Mouse (Mus musculus): ENCODE measurements at regions not wholly inside any gene's neighbourhood (a gene's known extent, or its start where the extent isn't known, plus 50 kb on each side); places are given as distances from the start of the nearest gene placed in this dataset.

DNA sequence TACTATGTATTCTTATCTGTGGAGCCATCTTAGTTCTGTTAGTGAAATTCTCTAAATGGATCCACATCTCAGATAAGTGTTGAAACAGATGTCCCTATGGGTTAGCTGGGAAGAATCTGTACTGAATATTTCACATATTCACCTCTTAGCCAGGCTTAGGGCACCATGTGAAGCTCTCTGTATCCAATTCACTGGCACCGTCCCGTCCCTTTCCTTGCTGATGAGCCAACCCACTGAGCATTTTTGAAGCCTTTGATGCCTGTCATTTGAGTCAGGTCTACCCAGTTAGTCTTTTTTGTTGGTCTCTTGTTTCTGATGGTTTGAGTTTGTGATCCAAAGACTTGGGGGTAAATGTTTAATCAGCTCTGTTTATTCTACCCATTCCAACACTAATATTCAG is 88.9 kb upstream of the Bmper start:
- no peak for DNase-seq (ENCODE audit: low read depth)

DNA sequence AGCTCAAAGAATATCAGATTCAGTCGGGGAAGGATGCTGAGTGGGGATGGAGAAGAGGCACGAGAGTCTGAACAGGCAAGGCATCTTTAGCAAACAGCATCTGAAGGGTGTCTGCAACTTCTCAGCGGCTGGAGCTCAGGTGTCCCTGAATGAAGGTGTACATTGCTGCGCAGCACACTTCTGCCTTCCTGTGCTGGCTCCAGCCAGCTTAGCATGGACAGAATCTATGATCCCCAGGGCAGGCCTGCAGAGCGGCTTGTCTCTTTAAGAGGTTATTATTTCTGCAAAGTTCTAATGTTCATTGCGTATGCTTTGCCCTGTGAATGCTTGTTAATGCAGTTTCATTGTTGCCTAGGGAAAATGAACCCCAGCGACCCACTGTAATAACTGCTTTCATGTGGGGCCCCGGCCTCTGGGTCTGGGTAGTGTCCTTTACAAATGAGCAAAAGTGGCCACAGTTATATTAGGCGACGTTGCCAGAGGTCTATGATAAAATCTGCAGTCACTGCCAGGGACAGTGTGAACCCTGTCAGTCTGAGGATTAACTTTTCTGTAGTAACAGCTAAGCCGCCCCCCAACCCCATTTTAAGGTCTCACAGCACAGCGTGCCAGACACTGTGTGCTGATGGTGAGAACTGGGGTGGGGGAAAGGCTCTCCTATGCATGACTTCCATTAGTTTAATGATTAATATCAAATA is 88.3 kb upstream of the Bmper start:
- no peak for DNase-seq (ENCODE audit: low read depth)

DNA sequence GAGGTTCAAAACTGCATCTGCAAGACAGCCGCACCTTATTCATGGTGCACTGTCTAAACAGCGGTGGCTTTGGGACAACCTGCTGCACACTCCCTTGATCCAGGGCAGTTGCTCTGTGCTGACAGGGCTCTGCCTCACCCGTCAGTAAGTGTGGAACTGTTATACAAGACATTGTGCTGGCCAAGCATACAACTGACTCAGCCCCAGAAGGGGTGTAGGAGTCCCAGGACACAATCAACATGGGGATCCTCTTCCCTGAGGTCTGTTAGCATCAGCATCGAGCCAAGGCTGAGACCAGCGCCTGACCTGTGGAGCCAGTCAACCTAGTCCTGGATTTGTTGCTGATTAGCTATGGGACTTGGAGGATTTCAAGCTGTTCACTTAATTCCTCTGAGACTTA is 86.4 kb upstream of the Bmper start:
- no peak for DNase-seq (ENCODE audit: low read depth)

DNA sequence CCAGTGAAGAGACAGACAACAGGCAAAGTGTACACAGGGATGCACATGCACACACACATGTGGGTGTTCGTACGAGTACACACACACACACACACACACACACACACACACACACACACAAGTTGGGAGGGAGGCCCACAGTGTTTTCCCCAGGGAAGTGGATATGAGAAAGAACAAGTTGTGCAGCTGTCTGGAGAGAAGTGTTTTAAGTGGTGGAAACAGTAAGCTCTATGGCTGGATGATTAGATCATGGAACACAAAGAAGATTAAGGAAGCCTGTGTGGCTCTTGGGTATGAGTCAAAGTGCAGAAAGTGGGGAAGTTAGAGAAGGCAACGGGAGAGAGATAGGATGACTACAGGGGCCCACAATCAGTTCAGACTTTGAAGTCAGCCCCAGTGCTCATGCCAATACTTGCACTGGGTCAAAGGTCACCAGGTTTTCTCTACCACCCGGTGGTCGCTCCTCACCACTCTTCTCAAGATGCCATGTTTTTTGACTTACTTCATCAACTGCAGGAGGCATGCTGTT is 85.1 kb upstream of the Bmper start:
- DNase-seq (ENCODE audit: low read depth): no peak

DNA sequence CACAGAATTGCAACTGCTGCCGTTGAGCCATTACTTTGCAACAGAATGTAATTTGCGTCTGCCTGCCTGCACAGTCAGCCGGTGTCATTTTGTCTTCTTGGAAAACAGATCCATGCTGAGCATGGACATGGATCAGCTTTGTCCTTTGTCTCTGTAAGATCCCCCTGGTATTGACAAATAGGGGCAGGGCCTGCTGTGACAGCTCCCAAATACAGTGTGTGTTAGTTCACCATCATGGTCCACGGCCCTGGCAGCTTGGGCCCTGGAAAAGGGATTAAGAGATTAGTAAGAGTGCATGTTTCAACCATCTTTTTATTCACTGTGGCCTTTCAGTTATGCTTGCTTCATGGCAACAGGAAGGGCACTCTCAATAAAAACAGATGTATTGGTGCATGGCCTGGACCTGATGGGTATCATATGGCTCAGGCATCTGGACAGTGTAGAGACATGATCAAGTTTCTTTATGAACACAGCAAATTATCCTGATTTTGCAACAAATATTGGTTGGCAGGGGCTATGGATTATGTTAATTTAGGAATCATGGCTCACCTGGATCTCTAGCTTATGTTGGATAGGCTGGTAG is 83.2 kb upstream of the Bmper start:
- DNase-seq (ENCODE audit: low read depth): no peak

DNA sequence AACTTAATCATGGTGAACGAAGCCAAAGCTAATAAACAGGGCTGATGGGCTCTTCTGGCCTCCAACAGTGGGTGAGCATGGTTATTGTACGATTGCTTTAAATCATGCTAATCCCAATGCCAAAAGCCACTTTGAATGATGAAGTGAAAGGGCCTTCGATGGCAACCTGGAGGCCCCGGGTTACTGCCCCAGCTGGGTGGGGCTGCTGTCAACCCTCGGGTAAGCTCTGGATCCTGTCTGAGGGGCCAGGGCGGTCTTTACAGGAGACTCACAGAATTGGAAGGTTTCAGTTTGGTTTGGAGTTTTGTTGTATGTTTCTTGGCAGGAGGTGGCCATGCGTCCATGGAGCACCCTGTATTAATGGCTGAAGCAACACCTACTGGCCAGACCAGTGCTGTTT is 78.6 kb upstream of the Bmper start:
- DNase-seq (ENCODE audit: low read depth): no peak

DNA sequence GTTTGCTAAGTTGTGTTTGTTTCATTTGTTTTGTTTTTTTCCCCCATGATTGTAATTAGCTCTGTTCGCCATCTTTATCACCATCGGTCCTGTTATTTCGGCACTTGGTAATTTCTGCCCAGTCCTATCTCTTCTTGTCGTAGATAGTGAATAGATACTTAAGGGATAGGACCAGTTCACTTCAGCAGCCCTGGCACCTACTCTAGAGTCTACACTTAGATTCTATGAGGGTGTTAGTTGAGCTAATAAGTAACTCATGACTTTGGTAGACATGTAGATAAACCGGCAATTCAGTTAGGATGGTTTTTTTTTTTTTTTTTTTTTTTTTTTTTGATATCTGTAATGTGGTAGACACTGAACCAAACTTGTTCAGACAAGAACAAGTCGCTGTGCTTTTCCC is 72.5 kb upstream of the Bmper start:
- DNase-seq (ENCODE audit: low read depth): no peak

DNA sequence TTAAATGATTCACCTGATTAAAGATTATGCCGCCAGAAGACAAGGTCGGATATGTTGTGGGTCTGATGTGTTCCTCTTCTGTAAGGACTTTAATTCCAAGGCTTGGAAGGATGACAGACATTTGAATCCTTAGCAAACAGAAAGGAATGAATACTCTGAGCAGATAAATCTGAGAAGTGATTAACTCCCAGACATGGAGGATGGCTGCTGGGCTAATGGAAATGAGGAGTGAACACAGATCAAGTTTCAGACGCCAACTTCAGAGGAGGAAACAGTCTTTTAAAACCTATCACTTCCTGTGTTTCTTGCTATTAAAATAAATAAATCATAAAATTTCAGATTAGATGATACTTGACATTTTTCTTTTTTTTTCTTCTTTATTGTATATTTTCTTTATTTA is 72.0 kb upstream of the Bmper start:
- no peak for DNase-seq (ENCODE audit: low read depth)

DNA sequence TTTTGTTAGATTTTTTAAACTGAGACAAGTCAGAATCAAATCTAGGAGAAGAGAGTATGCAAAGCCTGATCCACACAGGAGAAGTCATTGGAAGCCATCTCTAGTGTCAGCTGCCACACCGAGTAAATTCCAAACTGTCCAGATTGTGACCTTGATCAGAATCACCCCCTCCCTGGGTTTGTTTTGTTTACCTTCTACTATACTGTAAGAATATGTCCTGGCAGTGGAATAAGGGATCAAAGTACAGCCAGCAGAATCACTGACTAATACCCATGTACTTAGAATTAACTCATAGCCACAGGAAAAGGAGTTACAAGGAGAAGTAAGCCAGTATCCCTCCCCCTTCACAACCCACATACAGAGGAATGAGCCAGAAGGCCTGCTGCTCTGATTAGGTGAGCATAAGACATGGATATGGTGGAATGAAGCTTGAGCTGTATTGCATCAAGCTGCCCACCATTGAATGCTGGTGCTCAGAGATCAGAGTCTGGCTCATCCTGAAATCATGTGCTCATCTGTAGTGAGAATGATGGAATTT is 70.9 kb upstream of the Bmper start:
- no peak for DNase-seq (ENCODE audit: low read depth)

DNA sequence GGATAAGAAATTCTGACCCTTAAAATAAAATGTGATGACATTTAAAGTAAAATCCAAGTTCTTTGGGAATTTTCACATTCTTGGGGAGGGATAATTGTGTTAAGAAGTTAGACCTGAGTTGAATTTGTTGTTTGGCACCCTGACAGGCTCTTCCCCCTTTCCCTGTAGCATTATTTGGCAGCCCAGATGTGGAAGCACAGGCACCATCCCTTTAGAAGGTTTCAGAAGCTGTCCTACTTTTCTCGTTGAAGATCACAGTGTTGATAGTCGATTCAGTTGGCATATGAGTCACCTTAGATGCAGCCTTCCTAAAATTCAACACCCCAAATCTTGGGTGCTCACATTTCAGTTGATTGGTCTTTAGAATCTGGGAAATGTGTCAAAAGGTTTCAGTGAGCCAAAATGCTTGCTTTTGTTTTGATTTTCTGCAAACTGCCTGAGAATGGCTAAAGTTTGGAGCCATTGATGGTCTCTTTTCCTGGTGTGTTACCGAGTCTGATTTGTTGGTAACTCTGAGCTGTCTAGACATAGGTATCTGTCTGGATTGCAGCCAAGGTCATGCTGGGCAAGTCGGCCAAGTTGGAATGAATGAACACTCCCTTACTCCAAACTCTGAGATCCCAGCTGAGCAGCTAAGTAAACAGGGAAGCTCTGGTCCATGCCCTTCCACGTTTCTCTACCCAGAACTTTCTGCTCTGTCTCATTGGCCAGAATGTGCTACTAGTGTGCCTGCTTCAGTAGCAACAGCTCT is 65.9 kb upstream of the Bmper start:
- peak; percentile 96 for DNase-seq (ENCODE audit: low read depth)

DNA sequence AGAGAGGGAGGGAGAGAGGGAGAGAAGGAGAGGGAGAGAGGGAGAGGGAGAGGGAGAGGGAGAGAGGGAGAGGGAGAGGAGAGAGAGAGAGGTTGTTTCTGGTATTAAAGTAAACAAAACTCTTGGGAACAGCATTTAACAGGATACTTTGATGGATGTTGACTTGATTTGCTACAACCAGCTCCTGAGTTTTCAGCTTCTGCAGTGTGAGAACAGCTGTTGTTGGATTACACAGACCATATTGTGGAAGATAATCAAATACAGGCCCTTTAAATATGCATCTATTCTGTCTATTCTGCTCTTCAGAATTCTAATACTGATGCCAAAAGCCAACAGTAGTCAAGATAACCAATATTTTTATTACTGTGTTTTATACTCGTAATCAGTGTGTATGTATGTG is 64.4 kb upstream of the Bmper start:
- DNase-seq (ENCODE audit: low read depth): no peak

DNA sequence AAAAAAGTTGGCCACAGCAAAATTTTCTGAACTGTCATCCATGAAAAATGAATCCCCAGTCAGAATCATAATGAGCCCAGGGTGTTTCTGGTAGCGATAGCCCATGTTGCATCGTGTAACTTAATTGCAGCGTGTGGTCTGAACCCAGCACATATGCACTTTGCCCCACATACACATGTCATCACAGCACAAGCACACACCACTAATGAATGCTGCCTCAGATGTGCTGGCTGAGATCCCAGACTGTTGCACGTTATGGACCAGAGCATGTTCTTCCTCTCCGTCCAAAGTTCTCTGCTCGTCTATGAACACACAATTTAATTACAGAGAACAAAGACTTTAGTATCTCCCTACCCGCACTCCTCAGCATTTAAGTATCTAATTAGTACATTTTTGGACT is 61.5 kb upstream of the Bmper start:
- no peak for DNase-seq (ENCODE audit: low read depth)

DNA sequence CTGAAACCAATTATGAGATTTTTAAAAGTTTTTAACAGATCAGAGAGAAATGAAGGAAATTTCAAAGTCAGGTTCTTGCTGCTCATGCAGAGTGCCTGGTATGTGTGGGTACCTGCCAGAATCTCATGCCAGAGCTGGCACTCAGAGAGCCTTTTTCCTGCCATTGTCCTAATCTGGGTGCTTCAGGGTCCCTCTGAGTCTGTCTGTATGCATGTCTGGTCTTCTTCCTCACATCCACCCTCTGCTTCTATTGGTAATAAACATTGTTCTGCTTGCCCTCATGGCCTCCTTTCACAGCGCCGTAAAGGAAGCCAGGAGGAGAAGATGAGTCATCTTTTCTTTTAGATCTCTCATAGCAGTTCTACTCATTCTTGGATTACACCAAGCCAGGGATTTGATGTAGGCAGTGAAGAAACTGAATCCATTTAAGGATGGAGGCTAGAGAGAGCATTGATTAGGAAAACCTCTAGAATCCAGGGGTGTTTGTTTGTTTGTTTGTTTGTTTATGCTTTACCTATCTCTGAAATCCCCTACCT is 55.8 kb upstream of the Bmper start:
- no peak for DNase-seq (ENCODE audit: low read depth)

DNA sequence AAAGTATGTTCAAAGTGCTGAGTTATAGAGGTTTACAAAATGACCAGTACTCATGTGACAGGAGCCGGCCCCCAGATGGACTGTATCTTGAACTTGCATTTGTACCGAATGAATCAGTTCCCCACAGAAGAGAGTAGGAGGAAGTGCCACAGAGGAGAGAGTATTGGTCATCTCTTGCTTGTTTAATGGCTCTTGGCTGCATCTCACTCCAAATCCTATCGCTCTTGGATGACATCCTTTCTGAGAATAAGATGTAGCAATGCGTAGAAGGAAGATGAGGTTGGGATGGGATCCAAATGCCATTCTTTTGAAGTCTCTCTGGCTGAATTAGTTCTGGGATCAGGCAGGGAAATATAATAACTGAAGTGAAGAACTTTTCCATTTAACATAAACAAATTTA is 55.2 kb upstream of the Bmper start:
- DNase-seq (ENCODE audit: low read depth): no peak

DNA sequence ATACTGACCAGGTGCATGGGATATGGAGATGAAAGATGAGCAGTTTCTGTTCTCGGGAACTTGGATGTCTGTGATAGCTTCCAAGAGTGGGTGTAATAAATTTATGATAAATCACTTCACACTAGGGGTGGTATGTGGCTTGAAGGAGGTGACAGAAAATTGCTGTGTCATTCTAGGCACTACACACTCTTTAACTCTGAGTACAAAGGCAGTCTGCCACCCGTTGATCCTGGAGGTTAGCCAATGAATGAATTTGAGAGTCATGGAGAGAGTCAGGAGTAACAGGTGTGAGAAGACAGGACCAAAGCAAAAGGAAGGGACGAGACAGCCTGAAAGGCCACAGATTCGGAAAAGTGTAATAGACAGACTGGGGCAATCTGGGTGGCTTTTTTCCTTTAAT is 54.7 kb upstream of the Bmper start:
- no peak for DNase-seq (ENCODE audit: low read depth)

DNA sequence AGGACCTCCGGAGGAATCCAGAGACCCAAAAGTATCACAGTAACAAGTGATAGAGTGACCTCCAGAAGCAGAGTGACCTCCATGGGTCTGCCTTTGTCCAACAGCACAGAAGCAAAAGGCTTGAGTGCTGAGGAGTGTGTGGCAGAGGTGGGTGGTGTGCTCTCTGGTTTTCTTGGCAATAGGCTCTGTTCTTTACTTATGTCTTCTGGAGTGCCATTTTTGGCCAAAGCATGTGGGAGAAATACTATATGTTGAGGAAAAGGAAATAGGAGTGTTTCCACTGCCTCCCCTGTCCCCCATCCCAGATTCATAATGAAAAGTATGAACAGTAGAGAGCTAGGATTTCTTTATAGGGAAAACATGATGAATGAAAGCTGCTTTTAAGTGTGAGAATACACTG is 51.5 kb upstream of the Bmper start:
- no peak for DNase-seq (ENCODE audit: low read depth)

Data from fibroblast of lung, adult 2 months (primary cell).